Mouse (Mus musculus) T-helper 1 cell (primary cell): ENCODE measurements at regions not wholly inside any gene's neighbourhood (a gene's known extent, or its start where the extent isn't known, plus 50 kb on each side); places are given as distances from the start of the nearest gene placed in this dataset.

Experiments used
- in situ Hi-C: fragments of 300-600 bp; cut with MboI, MseI; formaldehyde crosslinking; loops from one replicate; pipeline ENCODE4 v1.15.1; 2025; ENCODE audit warnings: high pct_unique_total_duplicates

GRCm38 (mm10) chr13:37651221-37651946 lies 126.8 kb upstream of the Rreb1 start:
- in situ Hi-C loops: no loop called here

DNA sequence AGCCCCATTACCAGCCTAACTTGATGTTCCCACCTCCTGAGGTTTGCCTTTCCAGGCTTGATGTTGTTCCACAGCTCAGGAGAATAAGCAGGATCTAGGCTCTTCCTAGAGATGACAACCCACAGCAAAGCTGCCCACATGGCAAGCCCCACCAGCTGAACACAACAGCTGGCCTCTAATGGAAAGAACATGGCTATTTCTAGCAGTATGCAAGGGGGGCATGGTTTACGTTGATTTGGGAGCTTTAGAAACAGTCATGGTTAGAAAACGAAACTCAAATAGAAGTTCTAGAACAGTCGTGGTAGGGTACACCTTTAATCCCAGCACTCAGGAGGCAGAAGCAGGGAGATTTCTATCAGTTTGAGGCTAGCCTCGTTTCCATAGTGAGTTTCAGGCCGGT lies 123.5 kb upstream of the Rreb1 start:
- in situ Hi-C loops: no loop called here

- in situ Hi-C loops: no loop called here
Measured at GRCm38 (mm10) chr13:37657248-37657647, 121.0 kb upstream of the Rreb1 start.

DNA sequence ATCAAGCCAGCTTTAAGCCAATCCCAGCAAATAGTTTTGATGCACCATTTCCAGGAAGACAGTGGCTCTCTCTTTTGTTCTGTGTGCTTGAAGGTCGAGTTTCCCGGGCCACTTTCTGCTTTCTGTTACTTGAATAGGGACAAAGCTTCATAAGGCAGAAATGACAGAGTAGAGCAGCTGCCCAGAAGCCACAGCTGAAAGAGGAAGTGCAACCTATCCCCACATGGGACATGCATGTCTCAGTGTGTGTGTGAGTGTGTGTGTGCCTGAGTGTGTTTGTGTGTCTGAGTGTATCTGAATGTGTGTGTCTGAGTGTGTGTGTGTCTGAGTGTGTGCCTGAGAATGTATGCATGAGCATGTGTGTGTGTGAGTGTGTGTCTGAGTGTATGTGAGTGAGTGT lies 120.2 kb upstream of the Rreb1 start:
- in situ Hi-C loops: no loop called here

DNA sequence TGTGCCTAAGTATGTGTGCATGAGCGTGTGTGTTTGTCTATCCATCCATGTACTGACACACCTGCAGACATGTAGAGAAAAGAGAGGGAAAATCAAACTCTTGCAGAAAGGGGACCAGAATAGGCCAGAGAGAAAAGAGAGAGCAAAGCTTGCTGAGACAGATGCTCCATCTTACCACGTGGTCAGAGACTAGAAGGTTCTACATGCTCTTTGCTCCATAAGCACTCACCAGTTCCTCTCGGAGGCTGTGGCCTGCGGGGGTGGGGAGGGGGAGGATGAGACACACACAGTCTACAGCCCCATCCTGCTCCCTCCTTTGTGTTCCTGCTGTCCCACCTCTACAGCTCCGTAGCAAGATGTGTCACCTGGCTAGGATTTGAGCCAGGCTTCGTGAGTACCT lies 119.7 kb upstream of the Rreb1 start:
- in situ Hi-C loops: no loop called here

- in situ Hi-C loops: no loop called here
Measured at GRCm38 (mm10) chr13:37660083-37660482, 118.1 kb upstream of the Rreb1 start.

DNA sequence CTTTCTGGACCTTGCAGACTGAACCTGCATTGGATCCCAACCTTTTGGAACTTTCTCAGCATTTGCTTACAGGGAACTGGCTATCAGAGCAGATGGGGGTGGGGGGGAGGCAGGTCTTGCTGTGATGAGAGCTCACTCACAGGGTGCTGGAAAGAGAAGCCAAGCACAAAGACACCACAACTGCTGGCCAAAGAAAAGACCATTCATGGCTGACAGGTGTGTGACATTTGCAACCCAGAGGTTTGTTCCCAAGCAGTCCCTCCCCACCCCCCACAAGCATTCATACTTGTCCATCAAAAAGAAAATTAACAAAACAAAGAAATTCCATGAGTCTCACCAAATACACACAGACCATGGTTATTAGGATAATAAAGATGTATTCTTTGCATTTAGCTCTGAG lies 117.5 kb upstream of the Rreb1 start:
- in situ Hi-C loops: no loop called here

DNA sequence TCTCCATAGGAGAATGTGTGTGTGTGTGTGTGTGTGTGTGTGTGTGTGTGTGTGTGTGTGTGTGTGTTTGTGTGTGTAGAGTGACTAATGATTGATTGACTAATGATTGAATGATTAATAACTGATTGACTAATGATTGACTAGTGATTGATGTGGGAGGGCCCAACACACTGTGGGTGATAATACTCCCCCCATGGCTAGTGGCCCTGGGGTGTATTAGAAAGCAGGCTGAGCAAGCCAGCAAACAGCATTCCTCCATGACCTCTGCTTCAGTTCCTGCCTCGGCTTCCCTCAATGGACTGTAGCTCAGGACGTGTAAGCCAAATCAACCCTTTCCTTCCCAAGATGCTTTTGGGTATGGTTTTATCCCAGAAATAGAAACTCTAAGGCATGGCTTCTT lies 114.1 kb upstream of the Rreb1 start:
- in situ Hi-C loops: no loop called here

DNA sequence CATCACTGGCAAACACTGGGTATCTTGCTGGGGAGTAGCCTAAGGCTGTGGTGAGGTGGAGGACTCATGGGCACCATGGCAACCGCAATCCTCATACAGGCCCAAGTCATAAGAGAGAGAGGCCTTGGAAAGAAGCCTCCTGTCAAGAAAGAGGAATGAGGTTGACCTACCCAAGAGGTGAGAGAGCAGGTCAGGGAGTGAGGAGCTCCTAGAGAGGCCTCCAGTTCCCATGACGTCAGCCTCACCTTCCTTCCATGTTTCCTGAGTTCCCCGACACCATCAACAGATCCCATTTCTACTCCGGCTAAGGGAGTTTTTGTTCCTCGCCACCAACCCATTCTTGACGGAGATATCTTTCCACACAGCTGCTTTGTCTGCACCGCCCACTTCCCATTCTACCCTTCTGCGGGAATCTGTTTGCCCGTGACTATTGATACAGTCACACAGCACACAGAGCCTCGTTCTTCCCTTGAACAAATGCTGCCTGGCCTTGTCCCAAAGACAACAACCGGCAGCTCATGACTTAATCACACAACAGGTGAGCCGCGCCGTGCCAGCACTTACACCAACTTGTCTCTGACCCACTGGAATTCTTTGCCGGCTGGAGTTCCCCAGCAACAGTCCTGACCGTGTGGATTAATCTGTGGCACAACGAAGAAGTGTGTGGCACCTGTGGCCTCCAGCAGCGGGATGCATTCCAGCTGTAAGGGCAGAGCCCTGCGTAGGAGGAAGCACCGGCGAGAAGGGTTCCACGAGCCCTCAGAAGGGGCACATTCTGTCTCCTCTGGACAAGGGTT lies 111.8 kb upstream of the Rreb1 start:
- in situ Hi-C loops: no loop called here

DNA sequence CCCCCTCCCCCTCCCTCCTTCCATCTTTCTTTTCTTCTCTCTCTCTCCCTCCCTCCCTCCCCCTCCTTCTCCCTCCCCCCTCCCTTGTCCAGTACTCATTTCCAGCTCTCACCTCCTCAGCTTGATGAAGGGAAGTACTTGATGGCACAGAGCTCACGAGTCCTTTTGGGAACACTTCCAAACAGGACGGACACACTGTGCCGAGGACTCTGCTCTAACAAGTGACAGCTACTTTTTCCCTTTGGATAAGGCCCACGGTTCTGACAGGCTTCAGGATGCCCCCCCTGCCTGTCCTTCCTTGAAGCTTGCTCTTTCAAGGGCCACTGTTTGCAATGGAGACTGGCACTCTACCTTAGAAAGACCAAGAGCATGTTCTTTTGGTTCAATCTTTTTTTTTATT lies 110.8 kb upstream of the Rreb1 start:
- in situ Hi-C loops: no loop called here

DNA sequence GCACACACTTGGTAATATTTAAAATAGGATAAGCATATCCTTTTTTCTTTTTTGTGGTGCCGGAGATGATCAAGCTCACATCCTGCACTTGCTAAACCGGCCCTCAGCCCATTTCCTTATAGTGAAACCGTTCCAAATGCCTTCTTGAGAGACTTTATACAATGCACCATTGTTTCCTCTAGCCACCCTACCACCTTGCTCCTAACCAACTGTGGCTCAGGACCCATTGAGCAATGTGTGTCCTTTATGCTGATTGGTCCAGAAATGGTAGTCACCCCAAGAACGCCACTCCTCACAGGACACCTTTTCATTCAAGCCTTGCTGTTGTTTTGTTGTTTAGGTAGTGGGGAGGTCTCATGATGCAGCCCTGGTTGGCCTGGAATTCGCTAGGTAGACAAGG lies 110.3 kb upstream of the Rreb1 start:
- in situ Hi-C loops: no loop called here

DNA sequence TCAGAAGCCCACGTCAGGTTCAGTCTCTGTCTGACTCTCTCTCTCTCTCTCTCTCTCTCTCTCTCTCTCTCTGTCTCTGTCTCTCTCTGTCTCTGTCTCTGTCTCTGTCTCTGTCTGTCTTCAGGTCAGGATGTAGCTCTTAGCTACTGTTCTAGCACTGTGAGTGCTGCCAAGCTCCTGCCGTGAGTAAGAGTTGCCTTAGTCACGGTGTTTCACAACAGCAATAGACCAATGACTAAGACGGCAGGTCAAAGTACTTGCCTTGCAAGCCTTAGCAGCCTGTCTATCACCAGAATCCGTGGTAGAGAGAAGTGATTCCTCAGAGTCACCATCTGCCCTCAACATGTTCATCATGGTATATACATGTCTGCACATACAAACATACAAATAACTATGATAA lies 107.1 kb upstream of the Rreb1 start:
- in situ Hi-C loops: no loop called here

- in situ Hi-C loops: no loop called here
Measured at GRCm38 (mm10) chr13:37674676-37675350, 103.4 kb upstream of the Rreb1 start.

DNA sequence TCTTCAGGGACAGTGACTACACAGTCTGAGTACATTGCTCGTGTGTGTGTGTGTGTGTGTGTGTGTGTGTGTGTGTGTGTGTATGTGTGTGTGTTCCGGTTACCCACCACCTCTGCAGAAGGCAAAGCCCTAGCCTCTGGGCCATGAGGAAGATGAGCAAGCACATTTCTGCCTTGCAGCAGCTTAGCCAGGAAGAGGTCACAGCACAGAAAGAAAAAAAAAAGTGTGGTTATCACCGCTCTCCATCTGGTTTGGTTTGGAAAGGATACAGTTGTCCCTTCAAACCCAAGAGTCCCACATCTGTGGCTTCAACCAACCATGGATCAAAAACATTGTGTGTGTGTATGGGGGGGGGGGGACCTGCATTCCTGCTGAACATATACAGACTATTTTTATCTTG lies 102.5 kb upstream of the Rreb1 start:
- in situ Hi-C loops: no loop called here

DNA sequence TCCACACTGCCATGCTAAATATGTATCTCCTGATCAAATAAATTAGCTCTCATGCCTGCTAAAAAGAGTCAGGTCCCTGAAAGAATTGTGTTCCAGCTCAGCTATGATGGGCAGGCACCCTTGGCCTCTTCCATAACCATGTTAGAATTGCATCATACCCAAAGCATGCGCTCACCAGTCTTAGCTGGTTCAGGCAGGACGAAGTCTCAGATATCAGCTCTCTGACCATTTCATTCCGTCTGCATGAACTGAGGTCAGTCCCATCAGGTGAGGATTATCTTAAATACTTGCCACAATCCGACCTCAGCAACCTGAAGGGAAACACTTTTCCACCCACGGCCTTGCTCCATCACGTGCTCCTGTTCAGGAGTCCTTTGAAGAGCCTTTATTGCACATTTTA lies 101.3 kb upstream of the Rreb1 start:
- in situ Hi-C loops: no loop called here

- in situ Hi-C loops: no loop called here
Measured at GRCm38 (mm10) chr13:37678251-37678650, 99.9 kb upstream of the Rreb1 start.

- in situ Hi-C loops: no loop called here
Measured at GRCm38 (mm10) chr13:37678772-37679171, 99.4 kb upstream of the Rreb1 start.

GRCm38 (mm10) chr13:37680837-37681619 lies 97.2 kb upstream of the Rreb1 start:
- in situ Hi-C loops: no loop called here

GRCm38 (mm10) chr13:37683045-37683679 lies 95.0 kb upstream of the Rreb1 start:
- in situ Hi-C loops: no loop called here

DNA sequence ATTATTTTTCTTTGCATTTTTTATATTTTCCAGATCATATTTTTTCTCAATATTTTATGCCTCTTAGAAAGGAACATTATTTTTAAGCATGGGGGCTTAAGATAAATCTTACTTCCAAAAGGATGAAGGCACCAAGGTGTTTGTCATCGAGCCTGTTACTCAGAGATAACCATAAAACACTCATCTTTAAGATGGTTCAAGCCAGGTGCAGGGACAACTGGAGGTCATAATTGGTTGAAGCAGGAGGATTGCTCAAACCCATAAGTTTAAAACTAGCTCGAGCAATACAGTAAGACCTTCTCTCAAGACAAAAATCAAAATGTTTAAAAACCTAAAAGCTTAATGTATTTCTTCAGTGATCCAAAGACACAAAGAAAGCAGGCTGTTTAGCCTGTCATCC lies 92.6 kb upstream of the Rreb1 start:
- in situ Hi-C loops: no loop called here

- in situ Hi-C loops: no loop called here
Measured at GRCm38 (mm10) chr13:37686109-37686508, 92.1 kb upstream of the Rreb1 start.
